Mouse (Mus musculus): ENCODE data around the gene Gm26661. TPM values are rescaled to one million over a fixed set of nuclear protein-coding genes. Genes with fewer than 3 reads are reported as not detected.

Gene Gm26661
- total and polyA plus RNA-seq, 2 experiments from 2014 or later = 0.94 TPM; not detected in 1

DNA sequence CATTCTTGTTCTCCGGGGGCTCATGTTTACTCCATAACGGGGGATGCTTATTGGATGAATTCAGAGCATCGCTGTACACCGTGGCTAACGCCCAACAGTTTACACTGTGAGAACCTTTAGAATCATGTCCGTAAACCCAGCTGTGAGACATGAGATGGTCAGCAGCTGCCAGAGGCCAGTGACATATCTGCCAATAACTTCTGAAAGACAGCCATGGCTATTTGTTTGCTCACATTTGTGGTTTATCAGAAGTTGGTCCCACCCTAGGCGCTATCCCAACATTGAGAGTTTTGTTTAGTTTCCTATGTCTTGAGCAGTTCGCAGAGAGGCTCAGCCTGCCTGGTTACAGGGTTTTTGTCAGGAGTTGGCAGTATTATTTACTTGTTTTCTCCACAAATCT lies 30.0 kb downstream of the Gm26661 start:
- TF ChIP-seq CTCF (IDR thresholded peaks at IDR 0.05; ENCODE audit: low read depth) = no peak
- H3K4me2 ChIP-seq (ENCODE audit: low read depth, low read length) = peak overlapping the region; percentile 70
- no peaks in the 10 kb centered on the region for H3K36me3 ChIP-seq (ENCODE audit: insufficient read depth, low read length)
- H3K27ac ChIP-seq = no peak overlapping the region
- H3K4me1 ChIP-seq (ENCODE audit: insufficient read depth, low read length) = peaks cover 37% of the 10 kb centered on the region
- no peaks in the 10 kb centered on the region for H3K27me3 ChIP-seq (ENCODE audit: insufficient read depth, low read length)
- H3K4me3 ChIP-seq (ENCODE audit: low read length) = no peak overlapping the region
- no peak overlapping the region for H3K9ac ChIP-seq (replicated peaks; ENCODE audit: low read length)
- DNase-seq (ENCODE audit: low spot score) = no peak
- ATAC-seq = no peak
- no peaks in the 10 kb centered on the region for H3K9me3 ChIP-seq (ENCODE audit: low read length)
- 58% methylated on average over 8 of the region's 8 CpGs for WGBS

DNA sequence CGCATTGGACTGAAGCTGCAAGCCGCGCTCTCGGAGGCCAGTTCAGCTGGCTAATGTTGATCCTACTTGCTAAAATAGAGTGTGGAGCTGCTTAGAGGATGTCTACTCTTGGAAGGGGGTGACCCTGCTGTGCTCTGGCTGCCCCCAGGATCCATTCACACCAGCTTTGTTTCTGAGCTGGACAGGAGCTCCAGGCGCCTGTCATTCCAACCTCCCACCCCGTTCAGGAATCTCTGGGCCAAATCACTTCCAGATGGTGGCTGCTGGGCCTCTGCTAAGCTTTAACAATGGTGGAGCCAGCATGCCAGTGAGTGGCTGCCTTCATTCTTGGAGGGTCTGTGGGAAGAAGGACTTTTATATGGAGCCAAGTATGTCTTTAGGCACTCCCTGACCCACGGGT lies 31.3 kb downstream of the Gm26661 start:
- Histone ChIP-seq H3K4me2 (ENCODE audit: low read depth, low read length) (0 out of 2 replicates have a peak overlapping the region, but pooled peaks have one; percentile 21), H3K27me3 (ENCODE audit: insufficient read depth, low read length) (no peaks in the 10 kb centered on the region), H3K36me3 (ENCODE audit: insufficient read depth, low read length) (no peaks in the 10 kb centered on the region), H3K4me1 (ENCODE audit: insufficient read depth, low read length) (peaks cover 39% of the 10 kb centered on the region), H3K9ac (replicated peaks; ENCODE audit: low read length) (no peak overlapping the region), H3K9me3 (ENCODE audit: low read length) (no peaks in the 10 kb centered on the region), H3K27ac (no peak overlapping the region), H3K4me3 (ENCODE audit: low read length) (no peak overlapping the region)
- no peak for ATAC-seq
- TF ChIP-seq CTCF (IDR thresholded peaks at IDR 0.05; ENCODE audit: low read depth) = no peak
- WGBS = 40% methylated on average over 7 of the region's 7 CpGs
- DNase-seq (ENCODE audit: low spot score) = peak; percentile 29

DNA sequence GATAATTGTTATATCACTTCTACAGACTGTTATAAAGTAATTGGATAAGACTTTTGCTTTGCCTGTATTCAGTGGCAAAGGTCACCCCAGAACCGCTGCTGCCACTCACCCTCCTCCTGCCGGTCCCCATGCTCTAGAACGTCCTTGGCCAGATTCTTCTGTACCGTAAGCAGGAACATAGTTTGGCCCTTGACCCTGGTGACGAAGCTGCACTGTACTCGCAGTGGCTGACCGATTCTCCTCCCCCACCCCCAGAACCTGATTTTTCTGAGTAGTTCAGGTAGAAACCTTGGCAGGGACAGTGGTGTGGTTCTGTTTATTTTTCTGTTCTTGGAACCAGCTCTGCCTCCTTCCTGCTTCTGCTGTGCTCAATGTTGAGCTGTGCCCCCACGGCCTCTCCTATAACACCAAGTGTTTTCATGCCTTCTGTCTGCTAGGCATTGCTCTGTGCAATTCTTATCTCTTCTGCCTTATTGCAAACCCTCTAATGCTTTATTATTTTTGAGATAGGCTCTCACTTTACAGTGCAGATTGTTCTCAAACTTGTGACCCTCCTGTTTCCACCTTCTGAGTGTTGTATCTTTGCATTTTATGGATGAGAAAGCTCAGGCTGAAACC lies 33.4 kb downstream of the Gm26661 start:
- WGBS = 82% methylated on average over 8 of the region's 8 CpGs
- Histone ChIP-seq H3K4me1 (ENCODE audit: insufficient read depth, low read length) (peaks cover 39% of the 10 kb centered on the region), H3K4me3 (ENCODE audit: low read length) (no peak overlapping the region)

DNA sequence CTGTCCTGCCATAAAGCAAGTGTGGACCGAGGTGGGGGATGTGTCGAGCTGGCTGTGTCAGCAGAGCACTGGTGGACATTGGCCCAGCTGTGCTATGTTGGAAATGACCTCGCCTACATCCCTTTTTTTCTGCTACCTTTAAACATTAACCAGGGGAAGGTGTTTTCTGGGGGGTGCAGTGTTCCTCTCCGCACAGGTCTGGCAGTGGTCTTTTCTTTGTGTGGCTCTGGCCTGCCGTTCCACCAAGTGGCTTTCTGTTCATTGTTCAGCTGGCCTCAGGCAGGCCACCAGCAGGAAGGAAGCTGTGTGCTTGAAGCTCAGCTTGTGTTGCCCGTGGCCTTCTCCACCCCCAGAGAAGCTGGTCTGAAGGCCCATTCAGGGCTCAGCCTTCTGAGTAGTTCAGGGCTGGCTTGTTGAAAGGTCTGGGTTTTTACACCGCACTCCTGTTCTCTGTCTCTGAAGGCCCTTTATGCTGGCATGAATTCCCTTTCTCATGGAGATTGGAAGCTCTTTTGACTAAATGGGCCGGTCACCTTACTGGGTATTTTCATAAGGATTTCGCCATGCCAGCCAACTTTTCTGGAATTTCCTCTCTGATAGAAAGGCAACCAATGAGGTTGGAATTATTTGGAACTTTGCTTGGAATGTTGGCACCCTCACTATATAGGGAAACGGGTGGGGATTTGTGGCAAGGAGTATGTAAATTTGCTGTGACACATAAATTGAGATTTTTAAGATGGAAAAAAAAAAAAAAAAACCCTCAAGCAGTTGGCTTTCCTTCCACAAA lies 35.0 kb downstream of the Gm26661 start:
- Histone ChIP-seq H3K4me3 (ENCODE audit: low read length) (no peak overlapping the region), H3K4me1 (ENCODE audit: insufficient read depth, low read length) (peaks cover 27% of the 10 kb centered on the region), H3K9ac (replicated peaks; ENCODE audit: low read length) (no peak overlapping the region), H3K36me3 (ENCODE audit: insufficient read depth, low read length) (no peaks in the 10 kb centered on the region), H3K27ac (peak overlapping the region; percentile 37), H3K4me2 (ENCODE audit: low read depth, low read length) (no peak overlapping the region), H3K27me3 (ENCODE audit: insufficient read depth, low read length) (no peaks in the 10 kb centered on the region), H3K9me3 (ENCODE audit: low read length) (no peaks in the 10 kb centered on the region)
- TF ChIP-seq CTCF (IDR thresholded peaks at IDR 0.05; ENCODE audit: low read depth) = no peak
- peak; percentile 38; the same call in 1 of the 2 replicates for ATAC-seq
- WGBS = 32% methylated on average over 10 of the region's 10 CpGs
- peak; percentile 16 for DNase-seq (ENCODE audit: low spot score)

More for the DNA sequence above, 33.4 kb downstream of the Gm26661 start:
- Histone ChIP-seq H3K9me3 (ENCODE audit: low read length) (no peaks in the 10 kb centered on the region), H3K36me3 (ENCODE audit: insufficient read depth, low read length) (no peaks in the 10 kb centered on the region), H3K4me2 (ENCODE audit: low read depth, low read length) (no peak overlapping the region), H3K9ac (replicated peaks; ENCODE audit: low read length) (no peak overlapping the region), H3K27me3 (ENCODE audit: insufficient read depth, low read length) (no peaks in the 10 kb centered on the region), H3K27ac (no peak overlapping the region)
- no peak for DNase-seq (ENCODE audit: low spot score)
- TF ChIP-seq CTCF (IDR thresholded peaks at IDR 0.05; ENCODE audit: low read depth) = no peak
- no peak for ATAC-seq

DNA sequence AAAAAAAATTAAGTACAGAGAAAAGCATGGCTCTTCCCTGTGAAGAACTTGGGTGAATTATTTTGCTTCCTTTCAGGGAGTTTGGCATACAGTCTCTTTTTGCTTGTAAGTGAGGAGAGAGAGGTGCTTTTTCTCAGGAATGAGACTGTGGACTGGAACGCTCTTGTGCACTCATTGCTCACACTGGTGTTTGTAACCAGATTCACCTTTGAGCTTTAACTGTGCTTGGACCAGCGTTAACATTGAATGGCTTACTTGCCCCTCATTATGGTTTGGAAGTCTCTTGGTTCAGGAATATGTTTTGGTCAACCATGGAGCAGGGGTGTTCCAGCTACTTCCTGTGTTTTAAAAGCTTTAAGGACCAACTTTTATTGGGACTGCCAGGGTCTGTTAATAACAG lies 37.8 kb downstream of the Gm26661 start:
- H3K9ac ChIP-seq (replicated peaks; ENCODE audit: low read length) = no peak overlapping the region
- H3K27me3 ChIP-seq (ENCODE audit: insufficient read depth, low read length) = no peaks in the 10 kb centered on the region
- no peaks in the 10 kb centered on the region for H3K36me3 ChIP-seq (ENCODE audit: insufficient read depth, low read length)
- DNase-seq (ENCODE audit: low spot score) (no peak), ATAC-seq (no peak)
- H3K4me3 ChIP-seq (ENCODE audit: low read length) = no peak overlapping the region
- no peaks in the 10 kb centered on the region for H3K9me3 ChIP-seq (ENCODE audit: low read length)
- peaks cover 12% of the 10 kb centered on the region; the same call in 1 of the 2 replicates for H3K4me1 ChIP-seq (ENCODE audit: insufficient read depth, low read length)
- 81% methylated on average over 2 of the region's 2 CpGs for WGBS
- no peak for TF ChIP-seq CTCF (IDR thresholded peaks at IDR 0.05; ENCODE audit: low read depth)
- no peak overlapping the region for H3K27ac ChIP-seq
- H3K4me2 ChIP-seq (ENCODE audit: low read depth, low read length) = no peak overlapping the region

DNA sequence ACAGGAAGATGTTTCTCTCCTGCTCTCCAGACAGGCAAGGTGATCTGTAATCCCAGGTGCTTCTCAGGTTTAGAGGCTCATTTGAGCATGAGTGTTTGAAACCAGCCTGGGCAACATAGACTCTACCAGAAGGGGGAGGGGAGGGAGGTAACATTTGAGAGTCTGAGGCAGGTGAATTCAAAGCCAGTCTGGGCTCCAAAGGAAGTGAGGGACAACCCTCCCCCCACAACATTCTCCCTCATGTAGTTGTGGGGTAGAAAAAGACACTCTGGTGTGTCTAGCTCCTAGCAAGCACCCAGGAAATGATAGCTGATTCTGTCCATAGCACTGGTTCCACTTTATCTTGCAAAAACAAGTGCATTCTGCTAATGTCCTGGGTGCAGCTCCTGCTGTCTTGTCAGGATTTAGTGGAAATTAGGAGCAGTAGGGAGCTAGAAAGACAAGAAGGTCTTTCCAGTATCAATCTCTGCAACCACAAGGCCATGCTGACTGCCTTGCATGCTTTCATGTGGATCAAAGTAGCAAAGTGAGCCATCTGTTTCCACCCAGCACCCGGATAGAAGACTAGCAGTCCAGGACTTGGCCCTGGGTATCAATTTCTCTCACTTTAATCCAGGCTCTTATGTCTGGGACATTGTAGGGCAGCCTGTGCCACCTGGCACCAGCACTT lies 40.5 kb downstream of the Gm26661 start:
- no peaks in the 10 kb centered on the region for H3K27me3 ChIP-seq (ENCODE audit: insufficient read depth, low read length)
- no peaks in the 10 kb centered on the region for H3K9me3 ChIP-seq (ENCODE audit: low read length)
- H3K27ac ChIP-seq = no peak overlapping the region
- TF ChIP-seq CTCF (IDR thresholded peaks at IDR 0.05; ENCODE audit: low read depth) = no peak
- no peaks in the 10 kb centered on the region for H3K4me1 ChIP-seq (ENCODE audit: insufficient read depth, low read length)
- no peak overlapping the region for H3K9ac ChIP-seq (replicated peaks; ENCODE audit: low read length)
- 42% methylated on average over 1 of the region's 1 CpGs for WGBS
- ATAC-seq (no peak), DNase-seq (ENCODE audit: low spot score) (no peak)
- no peak overlapping the region for H3K4me3 ChIP-seq (ENCODE audit: low read length)
- H3K4me2 ChIP-seq (ENCODE audit: low read depth, low read length) = no peak overlapping the region
- H3K36me3 ChIP-seq (ENCODE audit: insufficient read depth, low read length) = no peaks in the 10 kb centered on the region
